Comparison of ENCODE assay signal across 8 mouse cellular contexts in the genomic region with DNA sequence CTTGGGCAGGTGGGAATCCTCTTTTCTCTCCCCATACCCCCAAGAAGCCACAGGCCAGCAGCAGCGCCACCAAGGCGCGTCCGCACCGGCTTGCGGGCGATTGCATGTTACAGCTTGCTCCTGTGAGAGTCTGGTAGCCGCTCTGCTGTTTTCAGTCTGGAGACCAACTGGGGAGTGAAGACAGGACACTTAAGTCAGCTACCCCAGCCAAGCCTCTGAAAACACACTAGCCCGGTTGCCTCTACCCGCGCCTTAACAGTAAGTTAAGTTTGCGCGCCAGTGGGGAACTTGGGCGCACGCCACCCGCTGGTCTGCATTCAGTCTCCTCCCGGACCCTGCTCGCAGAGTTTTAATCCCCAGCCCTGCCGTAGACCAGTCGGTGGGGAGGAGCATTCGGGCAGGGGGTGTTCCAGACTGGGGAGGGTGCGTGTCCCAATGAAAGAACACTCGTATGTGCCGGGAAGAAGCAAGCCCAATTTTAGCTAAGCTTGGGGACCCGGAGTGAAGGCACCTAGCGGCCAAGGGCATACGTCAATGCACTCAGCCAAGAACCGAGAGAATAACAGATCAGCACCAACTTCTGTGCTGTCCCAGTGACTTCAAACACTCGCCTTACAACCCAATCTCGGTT. TPM values are rescaled to one million over a fixed set of nuclear protein-coding genes. Genes with fewer than 3 reads are reported as not detected.
DNase-seq lines count a peak whose midpoint lies in the region; ATAC-seq and TF ChIP-seq lines count a peak whose summit lies in the region.

No protein-coding gene starts in this region.

- no peaks in the 10 kb centered on the region for H3K36me3 ChIP-seq in embryonic facial prominence, embryonic 10.5 days (replicated peaks)
- H3K36me3 ChIP-seq in heart, adult 2 months (ENCODE audit: control insufficient read depth, insufficient read depth, low read length), result peaks cover 3% of the 10 kb centered on the region
- no peaks in the 10 kb centered on the region for H3K36me3 ChIP-seq in liver, embryonic 11.5 days (ENCODE audit: control insufficient read depth, insufficient read depth, low read length)
- H3K36me3 ChIP-seq in midbrain, embryonic 16.5 days (ENCODE audit: control insufficient read depth, insufficient read depth, low read length), result no peaks in the 10 kb centered on the region

- H3K27me3 ChIP-seq in embryonic facial prominence, embryonic 10.5 days (replicated peaks; ENCODE audit: low read depth, poor library complexity, severe bottlenecking), result peaks cover 42% of the 10 kb centered on the region
- H3K27me3 ChIP-seq in heart, adult 2 months (ENCODE audit: control insufficient read depth, insufficient read depth, low read length), result no peaks in the 10 kb centered on the region
- peaks cover 16% of the 10 kb centered on the region for H3K27me3 ChIP-seq in liver, embryonic 11.5 days (replicated peaks; ENCODE audit: control insufficient read depth, insufficient read depth, low read length)
- H3K27me3 ChIP-seq in midbrain, embryonic 16.5 days (ENCODE audit: control insufficient read depth, insufficient read depth, low read depth, low read length), result no peaks in the 10 kb centered on the region

- peaks cover 24% of the 10 kb centered on the region for H3K4me1 ChIP-seq in embryonic facial prominence, embryonic 10.5 days
- peaks cover 2% of the 10 kb centered on the region for H3K4me1 ChIP-seq in heart, adult 2 months (ENCODE audit: control insufficient read depth, insufficient read depth, low read length)
- H3K4me1 ChIP-seq in liver, embryonic 11.5 days (replicated peaks; ENCODE audit: control insufficient read depth, insufficient read depth, low read length), result 0 out of 2 replicates have a peak, but pooled peaks cover 2% of the 10 kb centered on the region
- H3K4me1 ChIP-seq in midbrain, embryonic 16.5 days (ENCODE audit: control insufficient read depth, insufficient read depth, low read length), result peaks cover 5% of the 10 kb centered on the region

- H3K9ac ChIP-seq in heart, adult 2 months (ENCODE audit: low read depth, low read length), result peak overlapping the region; percentile 50
- H3K9ac ChIP-seq in liver, embryonic 11.5 days (ENCODE audit: low read depth, low read length), result peak overlapping the region; percentile 37
- H3K9ac ChIP-seq in midbrain, embryonic 16.5 days (ENCODE audit: low read depth, low read length), result peak overlapping the region; percentile 53

- under 1% methylated on average over 30 of the region's 30 CpGs for WGBS in embryonic facial prominence, embryonic 10.5 days
- WGBS in heart, adult 2 months, result 2% methylated on average over 30 of the region's 30 CpGs
- under 1% methylated on average over 30 of the region's 30 CpGs for WGBS in liver, embryonic 11.5 days
- WGBS in midbrain, embryonic 16.5 days, result under 1% methylated on average over 30 of the region's 30 CpGs

- no peak for ATAC-seq in CD4-positive, CD25-positive, alpha-beta regulatory T cell, adult 4 months
- peak; percentile 41; the same call in 1 of the 2 replicates for ATAC-seq in liver, embryonic 11.5 days (replicated peaks; ENCODE audit: low FRiP score)
- ATAC-seq in midbrain, embryonic 16.5 days, result peak; percentile 91

- no peaks in the 10 kb centered on the region for H3K79me2 ChIP-seq in heart, adult 2 months (replicated peaks; ENCODE audit: control insufficient read depth, insufficient read depth, low read length)

- intact Hi-C loops in heart, adult 2 months (cut with DNase I), result loop anchor here (1.0 to 10.0 kb wide), 4 partner anchors 26 to 184 kb away; no protein-coding TSS in a partner anchor

- peak; percentile 39 for TF ChIP-seq CTCF in heart, adult 2 months (IDR thresholded peaks at IDR 0.05)

- peak overlapping the region; percentile 81 for H3K27ac ChIP-seq in embryonic facial prominence, embryonic 10.5 days (replicated peaks)
- peak overlapping the region; percentile 92 for H3K27ac ChIP-seq in heart, adult 2 months
- no peak overlapping the region; the same call in 1 of the 2 replicates for H3K27ac ChIP-seq in liver, embryonic 11.5 days (ENCODE audit: low read depth, low read length)
- peak overlapping the region; percentile 38 for H3K27ac ChIP-seq in midbrain, embryonic 16.5 days (ENCODE audit: low read length)

- no peaks in the 10 kb centered on the region for H3K9me3 ChIP-seq in embryonic facial prominence, embryonic 10.5 days
- H3K9me3 ChIP-seq in liver, embryonic 11.5 days (ENCODE audit: control insufficient read depth, low read length), result no peaks in the 10 kb centered on the region
- no peaks in the 10 kb centered on the region for H3K9me3 ChIP-seq in midbrain, embryonic 16.5 days (replicated peaks; ENCODE audit: control insufficient read depth, low read length, poor library complexity, severe bottlenecking)

- 0 out of 2 replicates have a peak, but pooled peaks have one; percentile 23 for TF ChIP-seq POLR2A in heart, adult 2 months (IDR thresholded peaks at IDR 0.05; ENCODE audit: insufficient read depth, low read depth, low read length)

- TF ChIP-seq EP300 in heart, adult 2 months (IDR thresholded peaks at IDR 0.05; ENCODE audit: insufficient read depth, low read depth, low read length), result no peak

- H3K4me3 ChIP-seq in embryonic facial prominence, embryonic 10.5 days, result peak overlapping the region; percentile 70
- H3K4me3 ChIP-seq in heart, adult 2 months, result peak overlapping the region; percentile 67
- peak overlapping the region; percentile 46 for H3K4me3 ChIP-seq in liver, embryonic 11.5 days (ENCODE audit: low read depth, low read length)
- H3K4me3 ChIP-seq in midbrain, embryonic 16.5 days (ENCODE audit: low read depth, low read length), result peak overlapping the region; percentile 53

- H3K4me2 ChIP-seq in liver, embryonic 11.5 days, result peak overlapping the region; percentile 72
- H3K4me2 ChIP-seq in midbrain, embryonic 16.5 days (ENCODE audit: low read length), result peak overlapping the region; percentile 94

- peak; percentile 19 for DNase-seq in CD4-positive, CD25-positive, alpha-beta regulatory T cell, adult 2 months (ENCODE audit: low read depth, low spot score)
- peak; percentile 63 for DNase-seq in embryonic facial prominence, embryonic 10.5 days (ENCODE audit: low spot score)
- DNase-seq in heart, adult 2 months, result peak; percentile 75 to 77
- peak; percentile 71 for DNase-seq in kidney, adult 18-20 months
- peak; percentile 60 for DNase-seq in liver, embryonic 11.5 days (ENCODE audit: low spot score)
- DNase-seq in urinary bladder, postnatal 14 days (ENCODE audit: low spot score), result peak; percentile 26

RNA-seq across cellular contexts. Expression of a gene that starts 0.7 kb away (rescaled TPM):
- polyA plus RNA-seq in CD4-positive, CD25-positive, alpha-beta regulatory T cell, adult 4 months (2017; shearing (Covaris generic)), result under 1 TPM in 1 of 2 experiments, not detected in 1; 0.20 TPM
- 21.1 and 34.5 TPM in 2 replicates for polyA plus RNA-seq in embryonic facial prominence, embryonic 10.5 days (2016; fragmentation: Nextera tagmentation; extraction: Ambion mirVana)
- 10 to 100 TPM; 16.3 to 18.6 TPM for total RNA-seq in heart, adult 2 months (2021)
- polyA plus RNA-seq in heart, adult 2 months (2012; rRNA removed), result 8.0 and 9.2 TPM in 2 replicates
- polyA plus RNA-seq in liver, embryonic 11.5 days (2014; fragmentation: Nextera tagmentation; extraction: Ambion mirVana), result 24.6 and 25.7 TPM in 2 replicates
- 81.5 and 114 TPM in 2 replicates for polyA plus RNA-seq in midbrain, embryonic 16.5 days (2015; fragmentation: Nextera tagmentation; extraction: Ambion mirVana)

Comparison
In these comparisons a context has a peak if more than half of its experiments do, and no peak if none do; other contexts are left out.
1. DNase-seq: peak in every context shown above with its lines; median percentile 76 in heart, adult 2 months; 71 in kidney, adult 18-20 months; 63 in embryonic facial prominence, embryonic 10.5 days; 60 in liver, embryonic 11.5 days; 26 in urinary bladder, postnatal 14 days; 19 in CD4-positive, CD25-positive, alpha-beta regulatory T cell, adult 2 months.